Mouse (Mus musculus) sigmoid colon, adult 10 weeks (tissue): ENCODE data around the gene Awat1. TPM values are rescaled to one million over a fixed set of nuclear protein-coding genes. Genes with fewer than 3 reads are reported as not detected.

Source experiments
- polyA plus RNA-seq: library from polyadenylated mRNA; stranded (reverse); fragments of 350-450 nt; fragmentation: Illumina TruSeq; extraction: RNeasy Lipid Tissue Mini Kit (QIAGEN cat#74804); gene quantifications from one replicate; pipeline ENCODE4 v1.2.3, GENCODE M21; 2014; ENCODE audit warnings: low read depth, low replicate concordance

Awat1 gene
- polyA plus RNA-seq: not detected

GRCm38 (mm10) chrX:100571951-100572350 is at the start of gene Awat1:
Awat1 (plus strand) TSS chrX:100572251.

GRCm38 (mm10) chrX:100524471-100524870 is 47.6 kb upstream of the Awat1 start, which contains the start of gene Dgat2l6:
Dgat2l6 (plus strand) TSS chrX:100524838.

GRCm38 (mm10) chrX:100594791-100595190 is 22.7 kb downstream of the Awat1 start, which contains the start of gene P2ry4:
P2ry4 (minus strand) TSS chrX:100594869.

GRCm38 (mm10) chrX:100605314-100605713 is 33.3 kb downstream of the Awat1 start, which contains the start of gene Arr3:
Arr3 (plus strand) TSS chrX:100605497.

GRCm38 (mm10) chrX:100625546-100625801 is 53.4 kb downstream of the Awat1 start, which contains the start of gene Kif4:
Kif4 (plus strand) TSS chrX:100625737.

GRCm38 (mm10) chrX:100625802-100626793 is 54.0 kb downstream of the Awat1 start, which contains the start of gene Pdzd11:
Pdzd11 (minus strand) TSS chrX:100626568.

Other genes with a start within 250 kb of the Awat1 start
- not detected for gene Otud6a, start 143.2 kb upstream of the Awat1 start, polyA plus RNA-seq
- gene Awat2, start 129.5 kb upstream of the Awat1 start, polyA plus RNA-seq: 0.35 TPM
- gene Igbp1, start 78.0 kb upstream of the Awat1 start, polyA plus RNA-seq: 118 TPM
- not detected for gene Dgat2l6, start 47.4 kb upstream of the Awat1 start, polyA plus RNA-seq
- 8.7 TPM for gene P2ry4, start 22.6 kb downstream of the Awat1 start, polyA plus RNA-seq
- gene Arr3, start 33.2 kb downstream of the Awat1 start, polyA plus RNA-seq: not detected
- 5.5 TPM for gene Kif4, start 53.5 kb downstream of the Awat1 start, polyA plus RNA-seq
- gene Pdzd11, start 54.3 kb downstream of the Awat1 start, polyA plus RNA-seq: 65.1 TPM
- gene Gdpd2, start 157.6 kb downstream of the Awat1 start, polyA plus RNA-seq: 4.5 TPM
- gene Dlg3, start 195.5 kb downstream of the Awat1 start, polyA plus RNA-seq: 57.2 TPM